ENCODE assay signal across 7 mouse cellular contexts in genomic region chr8:75132485-75132884, GRCm38 (mm10). TPM values are rescaled to one million over a fixed set of nuclear protein-coding genes. Genes with fewer than 3 reads are reported as not detected.
DNase-seq lines count a peak whose midpoint lies in the region; ATAC-seq and TF ChIP-seq lines count a peak whose summit lies in the region.

No protein-coding gene starts in this region.

- H3K4me3 ChIP-seq in intestine, postnatal 0 days (ENCODE audit: low read depth, low read length), result no peak overlapping the region
- no peak overlapping the region for H3K4me3 ChIP-seq in liver, postnatal 0 days (ENCODE audit: low read depth, low read length)

- peak; percentile 91 for TF ChIP-seq CTCF in intestine, postnatal 0 days (IDR thresholded peaks at IDR 0.05; ENCODE audit: low read depth)
- TF ChIP-seq CTCF in liver, postnatal 0 days (IDR thresholded peaks at IDR 0.05; ENCODE audit: low read depth), result peak; percentile 84

- H3K9me3 ChIP-seq in intestine, postnatal 0 days (ENCODE audit: control insufficient read depth), result no peaks in the 10 kb centered on the region
- H3K9me3 ChIP-seq in liver, postnatal 0 days (ENCODE audit: low read length), result no peaks in the 10 kb centered on the region

- H3K36me3 ChIP-seq in intestine, postnatal 0 days (ENCODE audit: control insufficient read depth, insufficient read depth), result peaks cover 10% of the 10 kb centered on the region
- peaks cover 23% of the 10 kb centered on the region for H3K36me3 ChIP-seq in liver, postnatal 0 days (replicated peaks; ENCODE audit: insufficient read depth, low read length)

- H3K4me1 ChIP-seq in intestine, postnatal 0 days (replicated peaks; ENCODE audit: control insufficient read depth, insufficient read depth, low read length), result no peaks in the 10 kb centered on the region
- no peaks in the 10 kb centered on the region for H3K4me1 ChIP-seq in liver, postnatal 0 days (ENCODE audit: insufficient read depth)

- H3K4me2 ChIP-seq in intestine, postnatal 0 days (replicated peaks; ENCODE audit: low read depth), result no peak overlapping the region
- H3K4me2 ChIP-seq in liver, postnatal 0 days (ENCODE audit: low read depth, low read length), result no peak overlapping the region

- peak; percentile 36 for DNase-seq in ovary, postnatal 14 days (ENCODE audit: low spot score)
- DNase-seq in ovary, adult 18-20 months (ENCODE audit: low spot score), result no peak
- DNase-seq in adipocyte (ENCODE audit: low spot score), result peak; percentile 20
- DNase-seq in cerebellum, postnatal 14 days, result peak; percentile 80 to 87
- peak; percentile 72 for DNase-seq in liver, postnatal 0 days
- peak; percentile 35 for DNase-seq in telencephalon, adult 2 months (ENCODE audit: low read depth, low spot score)

- WGBS in intestine, postnatal 0 days, result 8% methylated on average over 3 of the region's 3 CpGs
- WGBS in liver, postnatal 0 days (ENCODE audit: insufficient replicate concordance), result 16% methylated on average over 3 of the region's 3 CpGs

- no peak for TF ChIP-seq EP300 in liver, postnatal 0 days (IDR thresholded peaks at IDR 0.05; ENCODE audit: low read depth)

- no peak overlapping the region for H3K9ac ChIP-seq in intestine, postnatal 0 days (ENCODE audit: low read depth, low read length)
- H3K9ac ChIP-seq in liver, postnatal 0 days (replicated peaks), result no peak overlapping the region

- peak; percentile 34; the same call in 1 of the 2 replicates for ATAC-seq in intestine, postnatal 0 days
- peak; percentile 66; the same call in 1 of the 2 replicates for ATAC-seq in liver, postnatal 0 days

- H3K27ac ChIP-seq in intestine, postnatal 0 days (ENCODE audit: low read depth, low read length), result no peak overlapping the region
- H3K27ac ChIP-seq in liver, postnatal 0 days (ENCODE audit: low read depth), result no peak overlapping the region

- H3K27me3 ChIP-seq in intestine, postnatal 0 days (replicated peaks; ENCODE audit: control insufficient read depth, insufficient read depth, low read length), result no peaks in the 10 kb centered on the region
- H3K27me3 ChIP-seq in liver, postnatal 0 days (ENCODE audit: insufficient read depth, low read length), result no peaks in the 10 kb centered on the region

RNA-seq across cellular contexts. Expression of gene Mcm5, which starts 23.1 kb away (rescaled TPM):
- 21.3 and 23.9 TPM in 2 replicates for polyA plus RNA-seq in intestine, postnatal 0 days (2015; fragmentation: Nextera tagmentation; extraction: Ambion mirVana)
- polyA plus RNA-seq in liver, postnatal 0 days (2015; fragmentation: Nextera tagmentation; extraction: Ambion mirVana), result 43.5 and 55.4 TPM in 2 replicates

RNA-seq across cellular contexts. Expression of gene Hmox1, which starts 39.1 kb away (rescaled TPM):
- 35.9 and 72.7 TPM in 2 replicates for polyA plus RNA-seq in intestine, postnatal 0 days (2015; fragmentation: Nextera tagmentation; extraction: Ambion mirVana)
- polyA plus RNA-seq in liver, postnatal 0 days (2015; fragmentation: Nextera tagmentation; extraction: Ambion mirVana), result 155 and 160 TPM in 2 replicates
